Mouse (Mus musculus): Measurements from ENCODE around the gene Rai14.

DNA sequence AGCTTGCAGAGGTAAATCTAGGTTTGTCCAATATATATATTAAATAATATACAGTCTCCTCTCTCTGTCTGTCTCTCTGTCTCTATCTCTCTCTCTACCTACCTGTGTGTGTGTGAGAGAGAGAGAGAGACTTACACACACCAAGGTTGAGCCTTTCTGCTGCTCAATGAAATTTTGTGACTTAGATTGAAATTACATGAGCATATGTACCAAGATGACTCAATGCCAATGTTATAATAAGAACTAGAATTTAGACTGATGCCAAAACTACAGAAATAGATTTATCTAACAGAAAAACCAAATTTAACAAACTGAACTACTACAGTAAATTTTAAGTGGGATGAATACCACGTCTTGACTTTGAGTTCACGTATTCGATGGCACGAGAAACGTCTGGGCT is 33.9 kb downstream of the Rai14 start:
- no peak for TF ChIP-seq CTCF (IDR thresholded peaks at IDR 0.05; ENCODE audit: low read depth)
- TF ChIP-seq EP300 (IDR thresholded peaks at IDR 0.05; ENCODE audit: low read depth) = no peak
